Mouse (Mus musculus): ENCODE measurements around the gene Uqcc1. TPM values are rescaled to one million over a fixed set of nuclear protein-coding genes. Genes with fewer than 3 reads are reported as not detected.

The Uqcc1 gene
- polyA plus RNA-seq, 3 experiments from 2014 or later, result 34.5 to 47.4 (median 36.3) TPM

DNA sequence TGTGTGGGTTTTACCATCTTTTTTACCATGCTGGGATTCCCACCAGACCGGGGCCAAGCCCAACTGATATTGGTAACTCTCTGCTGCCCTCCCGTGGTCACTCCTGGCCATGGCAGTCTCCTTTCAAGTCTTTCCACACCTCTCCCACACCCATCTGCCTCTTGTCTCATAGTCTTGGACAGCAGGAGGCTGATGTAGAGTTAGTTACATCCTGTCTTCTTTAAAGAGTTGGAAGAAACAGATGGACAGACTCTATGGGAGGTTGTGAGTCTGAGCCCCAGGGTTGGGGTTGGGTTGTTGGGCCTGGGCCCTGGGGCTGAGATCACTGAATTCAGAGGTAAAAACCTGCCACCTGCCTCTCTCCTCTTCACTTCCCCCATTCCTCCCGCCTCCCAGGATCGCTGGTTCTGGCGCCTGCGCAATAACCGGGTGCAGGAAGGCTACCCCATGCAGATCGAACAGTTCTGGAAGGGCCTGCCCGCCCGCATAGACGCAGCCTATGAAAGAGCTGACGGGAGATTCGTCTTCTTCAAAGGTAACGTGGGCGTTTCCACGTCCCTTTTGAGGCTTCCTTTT, 118.2 kb downstream of the Uqcc1 start:
- peak; percentile 77 for ATAC-seq

DNA sequence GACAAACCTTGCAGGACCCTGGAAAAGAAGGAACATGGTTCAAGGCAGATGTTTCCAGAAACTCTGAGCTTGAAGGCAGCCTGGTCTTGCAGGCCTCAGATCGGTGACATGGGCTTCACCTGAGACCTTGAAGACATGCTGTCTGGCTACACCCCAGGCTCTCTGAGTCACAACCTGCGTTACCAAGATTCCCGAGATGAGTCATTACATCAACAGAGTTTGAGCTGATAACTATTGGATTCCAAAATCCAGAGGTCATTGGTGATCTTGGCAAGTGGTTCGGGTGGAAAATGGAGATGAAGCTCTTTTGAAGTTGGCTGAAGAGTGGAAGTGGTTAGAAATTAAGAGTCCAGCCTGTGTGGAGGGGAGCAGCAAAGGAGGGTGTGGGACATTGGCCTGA, 120.5 kb downstream of the Uqcc1 start:
- no peak for ATAC-seq

GRCm38 (mm10) chr2:155807408-155807807, 122.7 kb downstream of the Uqcc1 start:
- ATAC-seq, result no peak

GRCm38 (mm10) chr2:155806548-155806947, 123.6 kb downstream of the Uqcc1 start:
- no peak for ATAC-seq

DNA sequence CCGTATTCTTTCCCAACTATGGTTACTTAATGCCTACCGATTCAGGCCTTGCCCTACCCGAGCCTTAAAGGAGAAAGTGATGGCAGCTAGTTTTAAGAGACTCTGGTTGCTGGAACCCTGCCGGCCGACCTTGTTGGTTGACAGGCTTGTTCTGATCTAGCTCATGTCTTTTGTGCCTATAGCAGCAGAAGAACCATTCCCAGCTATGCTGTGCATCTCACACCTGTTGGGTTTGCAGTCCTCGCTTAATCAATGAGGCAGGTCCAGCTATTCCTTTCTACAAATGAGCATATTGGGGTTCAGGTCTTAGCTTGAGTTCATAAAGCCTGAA, 124.2 kb downstream of the Uqcc1 start:
- ATAC-seq, result no peak

GRCm38 (mm10) chr2:155805231-155805924, 124.7 kb downstream of the Uqcc1 start:
- ATAC-seq, result no peak

DNA sequence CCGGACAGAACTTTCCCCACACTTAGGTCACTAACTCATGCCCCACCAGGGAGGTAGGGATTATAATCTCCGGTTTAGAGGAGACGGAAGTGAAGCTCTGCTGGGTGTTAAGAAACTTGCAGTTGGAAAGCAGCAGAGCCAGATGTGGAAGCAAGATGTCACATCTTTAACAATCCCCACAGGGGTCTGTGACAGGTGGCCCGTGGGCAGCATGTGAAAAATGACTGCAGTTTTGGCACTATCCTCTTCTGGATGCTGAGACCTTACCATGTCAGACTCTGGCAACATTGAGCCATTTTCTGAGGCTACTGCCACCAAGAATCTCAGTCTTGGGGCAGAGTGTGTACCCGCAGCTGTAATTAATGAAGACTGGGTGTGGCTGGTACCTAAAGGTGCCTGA, 126.1 kb downstream of the Uqcc1 start:
- ATAC-seq, result no peak

GRCm38 (mm10) chr2:155802761-155803160, 127.3 kb downstream of the Uqcc1 start:
- ATAC-seq, result no peak

GRCm38 (mm10) chr2:155798613-155799012, 131.5 kb downstream of the Uqcc1 start:
- ATAC-seq, result no peak

Other genes starting within 250 kb of the Uqcc1 start
- gene Trpc4ap, start 237.9 kb downstream of the Uqcc1 start, polyA plus RNA-seq (2017; shearing (Covaris generic)), result 10 to 100 TPM; 38.5 to 56.7 (median 43.8) TPM
- 10 to 100 TPM; 38.5 to 41.2 (median 39.8) TPM for gene Edem2, start 200.8 kb downstream of the Uqcc1 start, polyA plus RNA-seq (2017; shearing (Covaris generic))
- not detected for gene Gm17581, start 194.4 kb downstream of the Uqcc1 start, polyA plus RNA-seq (2017; shearing (Covaris generic))
- gene Procr, start 179.2 kb downstream of the Uqcc1 start, polyA plus RNA-seq (2017; shearing (Covaris generic)), result under 1 TPM in 1 of 3 experiments, not detected in 2; 0.23 TPM
- gene Mmp24, start 155.0 kb downstream of the Uqcc1 start, polyA plus RNA-seq (2017; shearing (Covaris generic)), result not detected
- gene BC029722, start 110.9 kb downstream of the Uqcc1 start, polyA plus RNA-seq (2017; shearing (Covaris generic)), result 10 to 100 TPM; 12.6 to 16.8 (median 15.9) TPM
- 10 to 100 TPM; 65.0 to 78.8 (median 71.9) TPM for gene Eif6, start 103.4 kb downstream of the Uqcc1 start, polyA plus RNA-seq (2017; shearing (Covaris generic))
- gene Fam83c, start 95.5 kb downstream of the Uqcc1 start, polyA plus RNA-seq (2017; shearing (Covaris generic)), result not detected
- gene Gm15557, start 10.4 kb upstream of the Uqcc1 start, polyA plus RNA-seq (2017; shearing (Covaris generic)), result not detected
- gene Gdf5, start 15.1 kb upstream of the Uqcc1 start, polyA plus RNA-seq (2017; shearing (Covaris generic)), result not detected
- 10 to 100 TPM; 30.4 to 48.2 (median 47.9) TPM for gene Cep250, start 26.1 kb upstream of the Uqcc1 start, polyA plus RNA-seq (2017; shearing (Covaris generic))
- 1 to 10 TPM; 1.4 to 1.8 (median 1.7) TPM for gene 6430550D23Rik, start 77.7 kb upstream of the Uqcc1 start, polyA plus RNA-seq (2017; shearing (Covaris generic))
- gene Ergic3, start 77.7 kb upstream of the Uqcc1 start, polyA plus RNA-seq (2017; shearing (Covaris generic)), result 100 to 1,000 TPM in 2 of 3 experiments, 10 to 100 TPM in 1; 97.9 to 172 (median 128) TPM
- not detected for gene Fer1l4, start 122.6 kb upstream of the Uqcc1 start, polyA plus RNA-seq (2017; shearing (Covaris generic))
- under 1 TPM in 1 of 3 experiments, not detected in 2; 0.13 TPM for gene Spag4, start 134.9 kb upstream of the Uqcc1 start, polyA plus RNA-seq (2017; shearing (Covaris generic))
- 10 to 100 TPM; 43.3 to 63.8 (median 46.2) TPM for gene Cpne1, start 181.7 kb upstream of the Uqcc1 start, polyA plus RNA-seq (2017; shearing (Covaris generic))
- gene Rbm12, start 181.7 kb upstream of the Uqcc1 start, polyA plus RNA-seq (2017; shearing (Covaris generic)), result 10 to 100 TPM; 11.7 to 20.0 (median 18.2) TPM
- gene Gm28036, start 196.8 kb upstream of the Uqcc1 start, polyA plus RNA-seq (2017; shearing (Covaris generic)), result 10 to 100 TPM in 1 of 3 experiments, 1 to 10 TPM in 2; 5.9 to 12.5 (median 10.0) TPM
- 100 to 1,000 TPM; 144 to 170 (median 160) TPM for gene Romo1, start 213.7 kb upstream of the Uqcc1 start, polyA plus RNA-seq (2017; shearing (Covaris generic))
- gene Nfs1, start 213.9 kb upstream of the Uqcc1 start, polyA plus RNA-seq (2017; shearing (Covaris generic)), result 10 to 100 TPM; 34.3 to 43.0 (median 36.7) TPM
- 100 to 1,000 TPM; 572 to 796 (median 746) TPM for gene Rbm39, start 249.9 kb upstream of the Uqcc1 start, polyA plus RNA-seq (2017; shearing (Covaris generic))